Mouse (Mus musculus) olfactory bulb, adult 2 months (tissue): ENCODE data around the gene Igf1r.

Experiments
- CTCF ChIP-seq: fragments of 200-500 bp; IDR thresholded peaks from 2 replicates; pipeline ENCODE4 v1.5.1; 2012; ENCODE audit warnings: low read depth, mild to moderate bottlenecking, low read length, moderate library complexity; ENCODE audit not compliant: insufficient read depth
- POLR2A ChIP-seq: fragments of 200-500 bp; IDR thresholded peaks from 2 replicates; pipeline ENCODE4 v1.6.1; 2012; ENCODE audit warnings: mild to moderate bottlenecking, low read depth, low read length, moderate library complexity; ENCODE audit not compliant: insufficient read depth

DNA sequence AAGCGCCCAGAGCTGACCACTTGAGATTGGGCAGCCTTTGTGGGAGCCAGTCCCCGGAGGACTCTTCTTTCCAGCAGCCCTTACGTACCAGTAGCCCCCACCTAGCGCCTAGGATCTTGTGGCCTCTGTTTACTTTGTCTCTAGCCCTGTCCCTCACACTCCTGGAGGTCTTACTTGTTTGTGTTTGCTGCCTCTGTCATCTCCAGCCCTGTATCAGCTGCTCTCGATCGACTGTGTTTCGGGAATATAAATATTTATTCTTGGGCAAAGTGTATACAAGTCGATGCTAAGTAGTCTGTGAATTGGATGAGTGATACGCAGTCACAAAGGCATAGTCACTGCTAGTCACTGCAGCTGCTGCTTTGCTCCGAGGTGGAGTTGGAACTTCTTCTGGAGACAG lies 147.8 kb downstream of the Igf1r start:
- no peak for TF ChIP-seq POLR2A
- TF ChIP-seq CTCF: no peak
